Mouse (Mus musculus): Measurements from ENCODE around the gene Rbfox3. TPM values are rescaled to one million over a fixed set of nuclear protein-coding genes. Genes with fewer than 3 reads are reported as not detected.
A peak's percentile ranks its signal among the peaks of the same experiment; 100 is the strongest.

The Rbfox3 gene
- polyA plus RNA-seq, 1 experiment from 2014 or later = 12.6 TPM

DNA sequence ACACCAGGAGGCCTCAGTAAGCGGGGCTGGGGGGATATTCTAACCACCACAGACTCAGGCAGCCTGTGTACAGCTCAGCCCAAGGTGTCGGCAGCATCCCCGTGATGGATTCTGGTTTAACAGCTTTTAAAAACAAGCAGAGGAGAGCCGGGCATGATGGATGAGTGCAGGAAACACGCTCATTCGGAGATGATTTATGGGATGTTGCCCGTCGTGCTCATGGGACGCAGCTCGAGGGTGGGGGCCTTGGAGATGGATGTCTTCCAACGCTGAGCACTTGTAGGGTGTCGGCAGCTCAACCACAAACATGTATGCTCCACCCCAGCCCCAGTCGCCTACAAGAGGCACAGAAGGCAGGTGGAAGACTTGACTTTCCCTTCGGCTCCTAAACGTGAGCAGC is 103.9 kb downstream of the Rbfox3 start:
- no peaks in the 10 kb centered on the region for H3K4me1 ChIP-seq (replicated peaks; ENCODE audit: control insufficient read depth, insufficient read depth, low read length)
- no peaks in the 10 kb centered on the region; the same call in 1 of the 2 replicates for H3K27me3 ChIP-seq (ENCODE audit: control insufficient read depth, insufficient read depth, low read length)
- H3K4me3 ChIP-seq (ENCODE audit: low read depth, low read length) = no peak overlapping the region
- no peaks in the 10 kb centered on the region for H3K36me3 ChIP-seq (ENCODE audit: control insufficient read depth, insufficient read depth, low read length)
- H3K27ac ChIP-seq (ENCODE audit: low read depth, low read length) = no peak overlapping the region
- no peaks in the 10 kb centered on the region for H3K9me3 ChIP-seq (ENCODE audit: control insufficient read depth, low read length)
- H3K9ac ChIP-seq (ENCODE audit: low read depth, low read length) = no peak overlapping the region
- WGBS = 63% methylated on average over 15 of the region's 15 CpGs
- DNase-seq (ENCODE audit: low spot score) (no peak), ATAC-seq (ENCODE audit: low FRiP score) (no peak)
- no peak overlapping the region for H3K4me2 ChIP-seq (replicated peaks; ENCODE audit: low read depth, low read length)

DNA sequence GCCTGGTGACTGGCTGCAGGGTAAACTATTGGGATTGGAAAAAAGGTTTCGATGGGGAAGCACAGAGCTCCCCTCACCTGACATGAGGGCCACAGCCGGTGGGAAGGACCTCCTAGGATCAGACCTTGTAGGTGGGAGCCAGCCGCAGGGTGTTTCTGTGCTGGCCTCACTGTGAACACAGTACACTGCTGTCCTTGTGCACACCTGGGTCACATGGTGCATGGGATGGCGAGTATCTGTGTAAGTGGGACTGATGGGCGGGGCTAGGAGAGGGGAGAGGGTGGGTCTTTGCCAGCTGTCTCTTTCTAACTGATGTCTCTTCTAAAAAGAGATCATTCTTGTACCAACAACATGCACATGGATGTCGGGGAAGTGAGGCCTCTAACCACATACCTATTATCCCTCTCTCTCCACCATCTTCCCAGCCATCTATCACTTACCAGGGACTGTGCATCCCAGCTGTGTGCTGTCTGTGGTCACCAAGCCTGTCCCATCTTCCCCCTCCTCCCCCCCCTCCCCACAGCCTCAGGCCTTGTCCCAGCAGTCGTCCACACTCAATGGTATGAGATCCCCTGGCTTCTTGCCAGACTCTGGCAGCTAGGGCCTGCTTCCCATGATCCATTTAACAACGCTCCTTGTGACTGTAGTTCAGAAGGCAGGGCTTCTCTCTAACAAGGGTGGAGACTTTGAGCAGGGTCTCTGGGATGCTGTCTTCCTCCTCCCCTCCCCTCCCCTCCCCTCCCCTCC is 116.4 kb downstream of the Rbfox3 start:
- peak; percentile 72 for ATAC-seq (ENCODE audit: low FRiP score)
- no peak overlapping the region for H3K4me2 ChIP-seq (replicated peaks; ENCODE audit: low read depth, low read length)
- WGBS = 64% methylated on average over 8 of the region's 8 CpGs
- no peak overlapping the region for H3K9ac ChIP-seq (ENCODE audit: low read depth, low read length)
- H3K9me3 ChIP-seq (ENCODE audit: control insufficient read depth, low read length) = no peaks in the 10 kb centered on the region
- no peaks in the 10 kb centered on the region for H3K36me3 ChIP-seq (ENCODE audit: control insufficient read depth, insufficient read depth, low read length)
- H3K4me1 ChIP-seq (replicated peaks; ENCODE audit: control insufficient read depth, insufficient read depth, low read length) = peaks cover 15% of the 10 kb centered on the region
- H3K4me3 ChIP-seq (ENCODE audit: low read depth, low read length) = no peak overlapping the region
- H3K27ac ChIP-seq (ENCODE audit: low read depth, low read length) = peak overlapping the region; percentile 91
- DNase-seq (ENCODE audit: low spot score) = peak; percentile 59
- no peaks in the 10 kb centered on the region for H3K27me3 ChIP-seq (ENCODE audit: control insufficient read depth, insufficient read depth, low read length)

DNA sequence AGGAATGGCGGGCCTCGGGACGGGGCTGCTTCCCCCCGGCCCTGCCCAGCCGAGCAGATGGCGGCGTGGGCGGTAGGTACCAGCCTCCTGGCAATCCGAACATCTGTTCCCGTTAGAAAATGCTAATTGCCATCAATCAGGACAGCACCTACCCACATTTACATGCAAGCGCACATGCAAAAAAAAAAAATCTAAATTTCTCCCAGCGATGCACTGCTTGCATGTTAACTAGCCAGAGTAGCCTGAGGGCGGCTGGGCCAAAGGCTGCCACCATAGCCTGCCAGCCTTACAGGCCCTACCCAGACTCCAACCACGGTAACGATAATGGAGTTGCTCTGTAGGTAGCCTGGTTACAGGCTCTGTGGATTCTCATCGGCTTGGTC is 117.8 kb downstream of the Rbfox3 start:
- no peak overlapping the region for H3K4me2 ChIP-seq (replicated peaks; ENCODE audit: low read depth, low read length)
- no peak overlapping the region for H3K4me3 ChIP-seq (ENCODE audit: low read depth, low read length)
- H3K4me1 ChIP-seq (replicated peaks; ENCODE audit: control insufficient read depth, insufficient read depth, low read length) = peaks cover 15% of the 10 kb centered on the region
- H3K27me3 ChIP-seq (ENCODE audit: control insufficient read depth, insufficient read depth, low read length) = no peaks in the 10 kb centered on the region
- 54% methylated on average over 16 of the region's 16 CpGs for WGBS
- no peaks in the 10 kb centered on the region for H3K9me3 ChIP-seq (ENCODE audit: control insufficient read depth, low read length)
- H3K9ac ChIP-seq (ENCODE audit: low read depth, low read length) = no peak overlapping the region
- H3K27ac ChIP-seq (ENCODE audit: low read depth, low read length) = peak overlapping the region; percentile 91
- DNase-seq (ENCODE audit: low spot score) = peak; percentile 51
- H3K36me3 ChIP-seq (ENCODE audit: control insufficient read depth, insufficient read depth, low read length) = no peaks in the 10 kb centered on the region
- ATAC-seq (ENCODE audit: low FRiP score) = peak; percentile 60; the same call in 1 of the 2 replicates

DNA sequence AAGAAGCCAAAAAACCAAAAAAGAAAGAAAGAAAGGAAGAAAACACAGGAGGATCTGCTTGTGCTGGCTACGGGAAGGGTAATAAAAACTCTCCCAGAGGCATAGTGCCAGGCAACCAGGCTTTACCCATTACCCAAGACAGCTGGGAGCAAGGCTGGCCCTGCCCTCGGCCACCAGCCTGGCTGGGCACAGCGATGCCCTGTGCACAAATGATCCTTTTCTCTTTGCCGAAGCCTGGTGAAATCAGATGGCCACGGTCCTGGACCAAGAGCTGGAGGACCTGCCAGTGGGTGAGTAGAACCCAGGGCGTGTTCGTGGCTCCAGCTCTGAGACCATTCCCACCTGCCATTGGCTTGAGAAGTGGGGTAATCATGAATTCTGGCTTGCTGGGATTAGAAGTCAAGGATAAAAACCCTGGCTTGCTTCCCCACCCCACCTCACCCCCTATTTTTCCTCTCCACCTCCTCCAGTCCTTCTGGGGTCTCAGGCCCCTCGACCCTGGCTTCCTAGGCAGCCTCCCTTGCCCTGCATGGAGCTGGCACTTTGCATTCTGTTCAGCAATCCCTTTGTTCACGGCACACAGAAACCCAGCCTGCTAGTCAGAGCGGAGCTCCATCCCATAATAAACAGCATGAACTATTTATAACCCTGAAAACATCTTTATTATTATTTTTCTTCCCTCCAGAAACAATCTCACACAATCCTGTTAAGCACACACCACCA is 118.3 kb downstream of the Rbfox3 start:
- peak overlapping the region; percentile 50 for H3K9ac ChIP-seq (ENCODE audit: low read depth, low read length)
- H3K27ac ChIP-seq (ENCODE audit: low read depth, low read length) = peak overlapping the region; percentile 91
- no peaks in the 10 kb centered on the region for H3K9me3 ChIP-seq (ENCODE audit: control insufficient read depth, low read length)
- H3K27me3 ChIP-seq (ENCODE audit: control insufficient read depth, insufficient read depth, low read length) = no peaks in the 10 kb centered on the region
- peaks cover 15% of the 10 kb centered on the region for H3K4me1 ChIP-seq (replicated peaks; ENCODE audit: control insufficient read depth, insufficient read depth, low read length)
- no peak overlapping the region for H3K4me3 ChIP-seq (ENCODE audit: low read depth, low read length)
- ATAC-seq (ENCODE audit: low FRiP score) (peak; percentile 41; the same call in 1 of the 2 replicates), DNase-seq (ENCODE audit: low spot score) (no peak)
- H3K36me3 ChIP-seq (ENCODE audit: control insufficient read depth, insufficient read depth, low read length) = no peaks in the 10 kb centered on the region
- H3K4me2 ChIP-seq (replicated peaks; ENCODE audit: low read depth, low read length) = no peak overlapping the region
- WGBS = 73% methylated on average over 10 of the region's 10 CpGs

DNA sequence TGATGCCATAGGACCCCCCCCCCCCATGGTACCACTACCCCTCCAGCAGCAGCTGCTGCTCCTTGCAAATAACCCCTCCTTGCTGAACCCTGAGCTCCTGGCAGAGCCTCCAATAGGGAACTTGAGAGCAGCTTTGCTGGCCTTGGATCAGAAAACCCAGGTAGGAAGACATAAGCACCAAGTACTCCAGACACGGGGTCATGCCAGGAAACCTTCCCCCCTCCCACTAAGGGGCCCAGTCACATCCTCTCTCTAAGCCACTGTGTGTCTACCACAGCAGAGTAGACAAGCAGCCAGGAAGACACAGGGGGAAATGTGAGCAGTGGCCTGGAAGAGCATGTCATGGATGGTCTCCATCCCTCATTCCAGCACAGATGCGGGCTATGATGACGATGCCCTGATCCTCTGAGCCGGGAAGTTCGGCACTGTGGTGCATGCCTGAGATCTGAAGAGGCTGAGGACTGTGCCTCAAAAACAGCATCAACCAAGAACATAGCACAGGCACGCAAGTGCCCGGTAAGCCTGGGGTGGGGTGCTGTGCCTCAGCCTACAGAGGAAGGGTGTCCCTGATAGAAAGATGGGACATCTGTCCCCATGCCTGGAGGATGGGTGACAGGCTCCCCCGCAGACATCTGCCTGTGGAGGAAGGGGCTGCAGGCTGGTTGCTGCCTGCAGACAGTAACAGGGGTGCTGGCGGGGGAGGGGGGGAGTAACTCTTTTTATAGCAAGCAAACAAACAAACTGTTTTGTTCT is 119.1 kb downstream of the Rbfox3 start:
- DNase-seq (ENCODE audit: low spot score) (no peak), ATAC-seq (ENCODE audit: low FRiP score) (no peak)
- H3K4me3 ChIP-seq (ENCODE audit: low read depth, low read length) = no peak overlapping the region
- H3K9ac ChIP-seq (ENCODE audit: low read depth, low read length) = no peak overlapping the region; the same call in 1 of the 2 replicates
- H3K4me2 ChIP-seq (replicated peaks; ENCODE audit: low read depth, low read length) = no peak overlapping the region
- H3K9me3 ChIP-seq (ENCODE audit: control insufficient read depth, low read length) = no peaks in the 10 kb centered on the region
- H3K4me1 ChIP-seq (replicated peaks; ENCODE audit: control insufficient read depth, insufficient read depth, low read length) = peaks cover 15% of the 10 kb centered on the region
- 76% methylated on average over 9 of the region's 9 CpGs for WGBS
- H3K27me3 ChIP-seq (ENCODE audit: control insufficient read depth, insufficient read depth, low read length) = no peaks in the 10 kb centered on the region
- no peaks in the 10 kb centered on the region for H3K36me3 ChIP-seq (ENCODE audit: control insufficient read depth, insufficient read depth, low read length)
- peak overlapping the region; percentile 91 for H3K27ac ChIP-seq (ENCODE audit: low read depth, low read length)

DNA sequence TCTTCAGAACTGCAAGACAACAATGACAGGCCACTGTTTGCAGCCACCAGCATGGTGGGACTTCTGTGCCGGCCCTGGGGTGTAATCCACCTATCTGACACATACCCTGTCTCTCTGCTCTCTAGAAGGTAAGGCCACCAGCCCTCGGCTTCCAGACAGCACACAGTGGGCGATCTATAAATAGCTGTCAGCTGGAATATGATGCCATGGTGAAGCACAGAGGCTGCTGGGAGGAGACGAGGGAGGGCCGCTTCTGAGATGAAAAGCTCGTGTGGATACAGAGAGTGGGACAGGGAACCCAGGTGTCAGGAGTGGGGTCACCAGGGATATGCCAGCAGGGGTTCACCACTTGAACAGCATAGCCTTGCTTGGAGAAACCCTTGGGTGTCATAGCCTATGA is 120.0 kb downstream of the Rbfox3 start:
- WGBS = 63% methylated on average over 6 of the region's 6 CpGs
- no peaks in the 10 kb centered on the region for H3K27me3 ChIP-seq (ENCODE audit: control insufficient read depth, insufficient read depth, low read length)
- H3K9ac ChIP-seq (ENCODE audit: low read depth, low read length) = no peak overlapping the region
- DNase-seq (ENCODE audit: low spot score) (no peak), ATAC-seq (ENCODE audit: low FRiP score) (no peak)
- no peak overlapping the region for H3K27ac ChIP-seq (ENCODE audit: low read depth, low read length)
- no peak overlapping the region for H3K4me2 ChIP-seq (replicated peaks; ENCODE audit: low read depth, low read length)
- no peak overlapping the region for H3K4me3 ChIP-seq (ENCODE audit: low read depth, low read length)
- H3K36me3 ChIP-seq (ENCODE audit: control insufficient read depth, insufficient read depth, low read length) = no peaks in the 10 kb centered on the region
- H3K4me1 ChIP-seq (replicated peaks; ENCODE audit: control insufficient read depth, insufficient read depth, low read length) = peaks cover 15% of the 10 kb centered on the region
- H3K9me3 ChIP-seq (ENCODE audit: control insufficient read depth, low read length) = no peaks in the 10 kb centered on the region

DNA sequence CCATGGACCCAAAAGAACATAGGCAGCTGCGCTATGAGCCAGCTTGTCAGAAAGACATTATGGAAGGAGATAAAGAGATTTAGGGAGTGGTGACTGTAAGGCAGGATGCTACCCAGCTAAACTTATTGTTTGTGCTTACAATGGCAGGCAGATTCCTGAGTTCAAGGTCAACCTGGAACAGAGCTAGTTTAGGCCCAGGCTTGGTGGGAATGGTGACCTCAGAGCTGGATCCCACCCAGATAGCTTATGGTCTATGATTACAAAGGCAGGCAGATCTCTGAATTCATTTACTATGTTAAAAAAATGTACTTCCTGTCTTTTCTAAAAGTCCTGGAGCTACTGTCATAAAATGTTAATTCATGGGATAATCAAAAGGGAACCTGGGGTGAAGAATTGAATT is 123.3 kb downstream of the Rbfox3 start:
- 94% methylated on average over 1 of the region's 1 CpGs for WGBS
- no peak for ATAC-seq (ENCODE audit: low FRiP score)
- no peak for DNase-seq (ENCODE audit: low spot score)
- no peaks in the 10 kb centered on the region for H3K27me3 ChIP-seq (ENCODE audit: control insufficient read depth, insufficient read depth, low read length)
- H3K9me3 ChIP-seq (ENCODE audit: control insufficient read depth, low read length) = no peaks in the 10 kb centered on the region
- H3K27ac ChIP-seq (ENCODE audit: low read depth, low read length) = no peak overlapping the region
- H3K4me1 ChIP-seq (replicated peaks; ENCODE audit: control insufficient read depth, insufficient read depth, low read length) = peaks cover 4% of the 10 kb centered on the region; the same call in 1 of the 2 replicates
- no peak overlapping the region for H3K9ac ChIP-seq (ENCODE audit: low read depth, low read length)
- H3K4me2 ChIP-seq (replicated peaks; ENCODE audit: low read depth, low read length) = no peak overlapping the region
- H3K4me3 ChIP-seq (ENCODE audit: low read depth, low read length) = no peak overlapping the region
- no peaks in the 10 kb centered on the region for H3K36me3 ChIP-seq (ENCODE audit: control insufficient read depth, insufficient read depth, low read length)

DNA sequence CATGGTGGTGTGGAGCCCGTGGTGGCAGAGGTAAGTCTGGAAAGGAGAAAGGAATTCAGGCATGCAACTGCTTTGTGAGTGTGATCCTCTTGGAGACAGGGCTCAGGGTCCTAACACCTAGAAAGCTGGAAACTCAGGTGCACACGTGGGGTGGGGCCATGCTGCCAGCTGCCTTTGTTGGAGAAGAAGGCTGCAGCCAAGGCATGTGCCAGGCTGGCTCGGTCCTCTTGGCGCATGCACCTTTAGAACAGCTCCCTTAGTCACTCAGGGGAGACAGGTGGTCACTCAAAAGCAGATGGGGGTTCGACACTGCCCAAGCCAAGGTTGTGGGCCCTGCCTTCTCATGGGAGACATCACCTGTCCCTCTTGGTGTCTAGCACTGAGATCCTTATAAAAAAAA is 128.7 kb downstream of the Rbfox3 start:
- WGBS = 89% methylated on average over 5 of the region's 5 CpGs

More for the DNA sequence above, 128.7 kb downstream of the Rbfox3 start:
- no peak for DNase-seq (ENCODE audit: low spot score)
- no peak for ATAC-seq (ENCODE audit: low FRiP score)
- no peak overlapping the region for H3K4me2 ChIP-seq (replicated peaks; ENCODE audit: low read depth, low read length)
- no peaks in the 10 kb centered on the region for H3K4me1 ChIP-seq (replicated peaks; ENCODE audit: control insufficient read depth, insufficient read depth, low read length)
- H3K4me3 ChIP-seq (ENCODE audit: low read depth, low read length) = no peak overlapping the region
- no peak overlapping the region for H3K27ac ChIP-seq (ENCODE audit: low read depth, low read length)
- no peak overlapping the region for H3K9ac ChIP-seq (ENCODE audit: low read depth, low read length)
- H3K27me3 ChIP-seq (ENCODE audit: control insufficient read depth, insufficient read depth, low read length) = no peaks in the 10 kb centered on the region
- no peaks in the 10 kb centered on the region for H3K36me3 ChIP-seq (ENCODE audit: control insufficient read depth, insufficient read depth, low read length)
- no peaks in the 10 kb centered on the region for H3K9me3 ChIP-seq (ENCODE audit: control insufficient read depth, low read length)

Data from hindbrain, embryonic 11.5 days (tissue).